Mouse (Mus musculus) hindbrain, embryonic 11.5 days (tissue): ENCODE data around the gene Sulf2. TPM values are rescaled to one million over a fixed set of nuclear protein-coding genes. Genes with fewer than 3 reads are reported as not detected.

Experiments
- ATAC-seq: fragments of 200-750 bp; cut with Nextera tagmentation; 2 replicates; pipeline ENCODE4 v1.8.0; 2017; ENCODE audit warnings: mild to moderate bottlenecking, moderate TSS enrichment, moderate library complexity; ENCODE audit not compliant: low FRiP score
- DNase-seq: peaks from one replicate; pipeline ENCODE4 v3.0.0-alpha.2; 2015; ENCODE audit warnings: low spot score
- H3K27ac ChIP-seq: fragments of 300-500 bp; sonication (generic); 2 replicates; pipeline ENCODE4 v1.5.1; 2014; ENCODE audit warnings: mild to moderate bottlenecking, low read depth, low read length
- H3K27me3 ChIP-seq: fragments of 300-500 bp; sonication (generic); 2 replicates; pipeline ENCODE4 v1.6.1; 2014; ENCODE audit warnings: mild to moderate bottlenecking, low read length, moderate library complexity, mixed read lengths; ENCODE audit not compliant: control insufficient read depth, insufficient read depth
- H3K36me3 ChIP-seq: fragments of 300-500 bp; sonication (generic); 2 replicates; pipeline ENCODE4 v1.6.1; 2014; ENCODE audit warnings: mild to moderate bottlenecking, low read length, moderate library complexity, mixed read lengths; ENCODE audit not compliant: control insufficient read depth, insufficient read depth
- H3K4me1 ChIP-seq: fragments of 300-500 bp; sonication (generic); replicated peaks from 2 replicates; pipeline ENCODE4 v1.6.1; 2014; ENCODE audit warnings: low read length, mixed read lengths; ENCODE audit not compliant: control insufficient read depth, insufficient read depth
- H3K4me2 ChIP-seq: fragments of 300-500 bp; sonication (generic); replicated peaks from 2 replicates; pipeline ENCODE4 v1.6.1; 2014; ENCODE audit warnings: mild to moderate bottlenecking, low read depth, low read length
- H3K4me3 ChIP-seq: fragments of 300-500 bp; sonication (generic); 2 replicates; pipeline ENCODE4 v1.5.1; 2014; ENCODE audit warnings: low read depth, low read length
- H3K9ac ChIP-seq: fragments of 300-500 bp; sonication (generic); 2 replicates; pipeline ENCODE4 v1.6.1; 2014; ENCODE audit warnings: low read depth, low read length
- H3K9me3 ChIP-seq: fragments of 300-500 bp; sonication (generic); 2 replicates; pipeline ENCODE4 v1.6.1; 2016; ENCODE audit warnings: low read length; ENCODE audit not compliant: control insufficient read depth
- WGBS: fragments of 180-500 bp; shearing (Covaris S2); extraction: QIAGEN DNeasy Blood & Tissue Kit; methylation state at CpG from one replicate; pipeline ENCODE4 v1.1.7; 2014; 5-methylcytosine and 5-hydroxymethylcytosine counted together
- polyA plus RNA-seq: library from polyadenylated mRNA; unstranded; fragments of >200 nt; fragmentation: Nextera tagmentation; extraction: Ambion mirVana; gene quantifications from 2 replicates; pipeline ENCODE4 v1.2.1, GENCODE M21; 2014

Sulf2 gene
- polyA plus RNA-seq, 1 experiment from 2014 or later, result 115 TPM

- H3K9me3 ChIP-seq, result no peaks in the 10 kb centered on the region
- no peak overlapping the region for H3K9ac ChIP-seq
- H3K4me2 ChIP-seq, result no peak overlapping the region
- no peak overlapping the region for H3K27ac ChIP-seq
- peaks cover 15% of the 10 kb centered on the region for H3K4me1 ChIP-seq
- DNase-seq, result no peak
- no peak overlapping the region for H3K4me3 ChIP-seq
- H3K36me3 ChIP-seq, result no peaks in the 10 kb centered on the region
- H3K27me3 ChIP-seq, result 0 out of 2 replicates have a peak, but pooled peaks cover 4% of the 10 kb centered on the region
- 75% methylated on average over 8 of the region's 8 CpGs for WGBS
- ATAC-seq, result no peak
Observed at GRCm38 (mm10) chr2:166149482-166149881, 6.0 kb downstream of the Sulf2 start.

GRCm38 (mm10) chr2:166148672-166149332 is 6.7 kb downstream of the Sulf2 start:
- no peak overlapping the region for H3K4me3 ChIP-seq
- peaks cover 15% of the 10 kb centered on the region for H3K4me1 ChIP-seq
- H3K36me3 ChIP-seq, result no peaks in the 10 kb centered on the region
- ATAC-seq, result no peak
- no peak overlapping the region for H3K4me2 ChIP-seq
- H3K27ac ChIP-seq, result no peak overlapping the region
- no peaks in the 10 kb centered on the region for H3K9me3 ChIP-seq
- H3K9ac ChIP-seq, result no peak overlapping the region
- 0 out of 2 replicates have a peak, but pooled peaks cover 4% of the 10 kb centered on the region for H3K27me3 ChIP-seq
- DNase-seq, result peak; percentile 51
- 62% methylated on average over 13 of the region's 13 CpGs for WGBS

DNA sequence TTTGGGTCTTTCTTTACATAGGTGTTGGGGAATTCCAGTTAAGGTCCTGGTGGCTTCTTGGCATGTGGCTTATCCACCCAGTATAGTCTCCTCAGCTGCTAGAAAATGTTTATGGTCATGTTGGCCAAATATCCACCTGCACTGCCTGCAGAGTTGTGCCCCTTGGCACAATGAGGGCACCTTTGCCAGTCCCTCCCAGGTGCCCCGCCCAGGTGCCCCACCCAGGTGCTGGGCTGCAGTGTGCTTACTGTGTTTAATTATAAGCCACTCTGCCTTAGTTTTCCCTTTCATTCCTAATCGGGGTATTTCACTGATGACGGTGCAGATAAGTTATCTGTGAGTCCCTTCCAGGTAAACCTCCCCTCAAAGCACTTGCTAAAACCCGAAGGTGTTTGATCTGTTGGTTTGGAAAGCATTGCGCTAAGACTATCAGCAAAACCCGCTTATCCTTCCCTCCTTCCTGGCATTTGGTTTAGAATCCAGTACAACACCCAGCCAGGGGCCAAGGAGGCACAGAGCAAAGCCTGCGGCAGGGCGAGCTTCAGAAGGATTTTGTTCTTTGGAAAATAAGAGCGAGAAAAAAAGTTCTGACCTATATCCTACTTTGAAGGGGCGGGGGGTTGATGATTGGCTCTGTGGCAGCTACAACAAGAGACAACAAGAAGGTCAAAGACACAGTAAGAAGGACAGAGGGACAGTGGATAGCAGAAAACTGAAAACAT is 7.4 kb downstream of the Sulf2 start:
- Histone ChIP-seq H3K4me1 (peaks cover 10% of the 10 kb centered on the region), H3K36me3 (no peaks in the 10 kb centered on the region), H3K9ac (no peak overlapping the region), H3K27ac (no peak overlapping the region), H3K4me2 (no peak overlapping the region), H3K27me3 (0 out of 2 replicates have a peak, but pooled peaks cover 2% of the 10 kb centered on the region), H3K4me3 (no peak overlapping the region), H3K9me3 (no peaks in the 10 kb centered on the region)
- no peak for ATAC-seq
- no peak for DNase-seq
- WGBS, result 86% methylated on average over 10 of the region's 10 CpGs

GRCm38 (mm10) chr2:166146446-166146845 is 9.0 kb downstream of the Sulf2 start:
- Histone ChIP-seq H3K27ac (no peak overlapping the region), H3K27me3 (no peaks in the 10 kb centered on the region), H3K4me2 (no peak overlapping the region), H3K9me3 (no peaks in the 10 kb centered on the region), H3K4me3 (no peak overlapping the region), H3K9ac (no peak overlapping the region), H3K36me3 (no peaks in the 10 kb centered on the region), H3K4me1 (peaks cover 4% of the 10 kb centered on the region)
- DNase-seq (no peak), ATAC-seq (no peak)
- WGBS, result 94% methylated on average over 7 of the region's 7 CpGs

DNA sequence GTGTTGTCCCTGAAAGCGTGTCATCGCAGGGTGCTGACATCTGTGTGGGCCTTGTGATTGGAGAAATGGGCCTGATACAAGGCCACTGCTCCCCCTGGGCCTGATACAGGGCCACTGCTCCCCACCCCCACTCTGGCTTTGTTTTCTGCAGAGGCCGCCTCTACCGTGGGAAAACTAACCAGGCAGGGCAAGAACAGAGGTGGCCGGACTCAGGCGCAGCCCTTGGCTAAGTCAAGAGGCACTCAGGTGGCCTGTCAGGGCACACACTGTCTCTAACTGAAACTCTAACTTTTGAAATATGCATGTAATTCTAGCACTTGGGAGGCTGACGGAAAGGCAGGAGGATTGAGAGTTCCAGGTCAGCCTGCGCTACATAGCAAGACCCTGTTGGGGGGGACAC is 10.4 kb downstream of the Sulf2 start:
- ATAC-seq, result no peak
- Histone ChIP-seq H3K36me3 (no peaks in the 10 kb centered on the region), H3K27me3 (no peaks in the 10 kb centered on the region), H3K4me3 (no peak overlapping the region), H3K4me2 (no peak overlapping the region), H3K27ac (no peak overlapping the region), H3K9ac (no peak overlapping the region), H3K4me1 (peaks cover 3% of the 10 kb centered on the region), H3K9me3 (no peaks in the 10 kb centered on the region)
- WGBS, result 75% methylated on average over 8 of the region's 8 CpGs
- DNase-seq, result no peak

DNA sequence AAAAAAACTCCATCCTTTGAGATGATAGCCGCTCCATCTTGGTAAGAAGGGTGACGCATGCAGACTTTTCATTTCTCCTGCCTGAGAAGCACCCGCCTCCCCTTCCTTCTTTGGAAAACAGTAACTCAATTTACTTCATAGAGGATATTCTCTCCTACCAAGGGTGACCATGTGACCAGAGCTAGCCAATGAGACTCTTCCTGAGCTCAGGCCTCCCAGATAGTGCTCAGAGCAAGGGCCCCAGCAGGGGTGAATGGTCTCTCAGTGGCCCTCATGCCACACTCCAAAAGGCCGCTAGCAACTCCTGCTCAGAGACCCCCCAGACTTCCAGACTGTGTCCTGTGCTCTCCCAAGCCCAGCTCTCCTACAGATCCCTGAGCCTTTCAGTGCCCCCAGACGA is 11.6 kb downstream of the Sulf2 start:
- no peaks in the 10 kb centered on the region for H3K9me3 ChIP-seq
- no peaks in the 10 kb centered on the region for H3K36me3 ChIP-seq
- H3K9ac ChIP-seq, result no peak overlapping the region
- DNase-seq, result no peak
- no peak for ATAC-seq
- WGBS, result 82% methylated on average over 5 of the region's 5 CpGs
- H3K4me1 ChIP-seq, result no peaks in the 10 kb centered on the region
- no peak overlapping the region for H3K4me3 ChIP-seq
- no peaks in the 10 kb centered on the region for H3K27me3 ChIP-seq
- H3K4me2 ChIP-seq, result no peak overlapping the region
- no peak overlapping the region for H3K27ac ChIP-seq

DNA sequence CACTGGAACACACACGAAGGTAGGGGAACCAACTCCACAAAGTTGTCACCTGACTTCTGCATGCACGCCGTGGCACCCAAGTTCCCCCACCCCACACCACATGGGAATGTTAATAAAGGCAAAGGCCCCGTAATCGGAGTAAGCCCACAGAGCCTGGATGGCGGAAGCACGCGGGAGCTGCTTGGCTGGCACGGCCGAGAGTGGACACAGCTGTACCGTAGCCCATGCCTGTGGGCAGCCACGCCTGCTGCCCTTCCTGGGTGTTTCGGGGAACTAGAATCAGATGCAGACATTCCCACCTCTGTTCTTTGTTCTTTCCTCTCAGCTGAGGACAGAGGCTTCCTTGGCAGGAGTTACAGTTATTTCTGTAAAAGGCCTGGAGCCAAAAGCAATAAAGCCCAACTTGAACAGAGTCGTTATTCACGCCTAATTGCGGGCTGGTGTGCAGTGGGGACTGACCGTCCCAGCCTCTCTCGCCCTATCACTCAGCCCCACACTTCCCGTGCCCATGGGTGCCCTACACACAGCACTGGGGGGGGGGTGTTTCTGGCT is 12.8 kb downstream of the Sulf2 start:
- H3K4me2 ChIP-seq, result no peak overlapping the region
- WGBS, result 79% methylated on average over 19 of the region's 19 CpGs
- no peaks in the 10 kb centered on the region for H3K36me3 ChIP-seq
- H3K9me3 ChIP-seq, result no peaks in the 10 kb centered on the region
- no peak overlapping the region for H3K4me3 ChIP-seq
- no peak overlapping the region for H3K27ac ChIP-seq
- no peak overlapping the region for H3K9ac ChIP-seq
- ATAC-seq, result no peak
- H3K4me1 ChIP-seq, result no peaks in the 10 kb centered on the region
- no peak for DNase-seq
- H3K27me3 ChIP-seq, result no peaks in the 10 kb centered on the region

DNA sequence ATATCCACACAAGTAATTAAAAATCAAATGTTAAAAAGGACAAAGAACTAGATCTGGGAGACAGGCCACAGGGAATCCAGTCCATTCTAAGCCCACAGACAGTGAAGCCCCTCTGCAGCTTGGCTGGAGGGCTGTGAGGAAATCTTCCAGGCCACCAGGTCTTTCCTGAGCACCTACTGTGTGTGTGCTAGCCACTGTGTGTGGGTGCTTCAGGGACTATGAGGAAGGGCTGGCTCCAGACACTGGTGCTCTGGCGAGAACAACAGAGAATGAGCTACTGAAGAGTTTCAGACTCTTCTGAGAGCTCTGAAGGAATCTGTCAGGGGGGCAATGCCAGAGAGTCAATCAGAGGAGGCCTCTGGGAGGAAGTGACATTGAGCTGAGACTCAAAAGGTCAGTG is 13.6 kb downstream of the Sulf2 start:
- H3K9ac ChIP-seq, result no peak overlapping the region
- no peaks in the 10 kb centered on the region for H3K36me3 ChIP-seq
- no peaks in the 10 kb centered on the region for H3K4me1 ChIP-seq
- no peak overlapping the region for H3K4me3 ChIP-seq
- H3K4me2 ChIP-seq, result no peak overlapping the region
- H3K27me3 ChIP-seq, result no peaks in the 10 kb centered on the region
- ATAC-seq (no peak), DNase-seq (no peak)
- no peak overlapping the region for H3K27ac ChIP-seq
- H3K9me3 ChIP-seq, result no peaks in the 10 kb centered on the region
- WGBS, result 69% methylated on average over 1 of the region's 1 CpGs

DNA sequence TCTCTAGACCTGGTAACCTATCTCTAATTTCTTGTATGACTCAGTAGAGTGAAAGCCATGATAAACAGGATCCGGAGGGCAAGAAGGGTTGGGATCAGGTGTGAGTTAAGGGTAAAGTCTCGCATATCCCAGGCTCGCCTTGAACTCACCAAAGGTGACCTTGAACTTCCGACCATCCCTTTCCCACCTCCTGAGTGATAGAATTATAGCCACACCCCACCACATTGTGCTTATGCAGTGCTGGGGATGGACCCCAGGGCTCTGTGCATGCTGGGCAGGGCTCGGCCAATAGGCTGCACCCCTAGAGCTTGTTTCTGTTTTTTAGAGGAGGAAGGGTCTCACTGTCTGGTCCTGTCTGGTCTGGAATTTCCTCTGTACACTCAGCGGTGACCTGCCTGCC is 14.4 kb downstream of the Sulf2 start:
- no peak for DNase-seq
- H3K27ac ChIP-seq, result no peak overlapping the region
- no peak for ATAC-seq
- H3K36me3 ChIP-seq, result no peaks in the 10 kb centered on the region
- WGBS, result 93% methylated on average over 6 of the region's 6 CpGs
- H3K9me3 ChIP-seq, result no peaks in the 10 kb centered on the region
- H3K4me2 ChIP-seq, result no peak overlapping the region
- no peak overlapping the region for H3K4me3 ChIP-seq
- no peaks in the 10 kb centered on the region for H3K27me3 ChIP-seq
- no peak overlapping the region for H3K9ac ChIP-seq
- peaks cover 4% of the 10 kb centered on the region; the same call in 1 of the 2 replicates for H3K4me1 ChIP-seq
